Mouse (Mus musculus) cerebellum, adult 2 months (tissue): ENCODE data around the gene D430041D05Rik.

Experiments used
- CTCF ChIP-seq: fragments of 200-500 bp; IDR thresholded peaks from 2 replicates; pipeline ENCODE4 v1.5.1; 2011; ENCODE audit warnings: low read depth, mild to moderate bottlenecking, control low read depth, low read length, moderate library complexity, borderline replicate concordance; ENCODE audit not compliant: insufficient read depth
- POLR2A ChIP-seq: fragments of 200-500 bp; IDR thresholded peaks from 2 replicates; pipeline ENCODE4 v1.6.1; 2011; ENCODE audit warnings: low read length, control low read depth, borderline replicate concordance; ENCODE audit not compliant: insufficient read depth

GRCm38 (mm10) chr2:104191723-104192122, 219.1 kb downstream of the D430041D05Rik start:
- no peak for TF ChIP-seq CTCF
- no peak for TF ChIP-seq POLR2A
